Mouse (Mus musculus) heart, postnatal 0 days (tissue): ENCODE results near the gene Fam227b.

ENCODE experiments used
- CTCF ChIP-seq: IDR thresholded peaks from 2 replicates; pipeline ENCODE4 v1.5.1; 2016; ENCODE audit warnings: antibody characterized with exemption, control low read depth, low read depth
- EP300 ChIP-seq: IDR thresholded peaks from 2 replicates; pipeline ENCODE4 v1.6.1; 2016; ENCODE audit warnings: antibody characterized with exemption, low read depth

DNA sequence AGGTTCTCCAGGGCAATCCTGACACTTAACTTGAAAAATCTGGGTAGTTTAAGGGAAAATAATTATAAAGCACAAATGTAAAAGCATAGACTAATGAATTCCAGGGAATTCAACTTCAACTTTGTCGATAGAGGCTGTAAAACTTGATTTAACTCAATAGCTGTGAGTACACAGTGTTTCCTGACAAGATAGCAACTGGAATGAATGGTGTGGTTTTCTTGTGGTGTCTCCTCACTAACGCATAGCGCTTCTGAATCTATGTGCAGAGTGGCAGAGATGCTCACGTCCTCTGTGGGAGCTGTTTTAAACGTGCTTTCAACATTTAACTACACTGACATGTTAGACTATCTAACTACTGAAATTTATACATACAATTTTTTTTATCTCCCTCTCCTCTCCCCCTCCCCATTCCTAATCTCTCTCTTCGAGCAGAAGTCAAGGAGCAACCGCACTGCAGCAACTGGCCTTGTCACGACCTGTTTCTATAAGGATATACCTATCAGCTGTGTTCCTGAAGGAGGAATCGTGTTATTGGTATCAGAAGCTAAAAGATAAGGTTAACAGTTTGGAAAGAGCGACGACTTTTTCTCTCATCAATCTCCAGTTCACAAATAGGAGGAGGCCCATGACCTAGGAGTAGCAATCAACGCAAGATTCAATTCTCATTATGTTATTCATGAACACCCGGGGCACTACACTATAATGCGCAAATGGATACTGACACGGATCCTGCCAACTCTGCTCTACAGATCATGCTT lies 116.6 kb downstream of the Fam227b start:
- TF ChIP-seq CTCF (no peak), EP300 (no peak)
